Mouse (Mus musculus) cerebellum, adult 2 months (tissue): Measurements from ENCODE around the gene Gm10031.

Source experiments
- CTCF ChIP-seq: fragments of 200-500 bp; IDR thresholded peaks from 2 replicates; pipeline ENCODE4 v1.5.1; 2011; ENCODE audit warnings: low read depth, mild to moderate bottlenecking, control low read depth, low read length, moderate library complexity, borderline replicate concordance; ENCODE audit not compliant: insufficient read depth
- POLR2A ChIP-seq: fragments of 200-500 bp; IDR thresholded peaks from 2 replicates; pipeline ENCODE4 v1.6.1; 2011; ENCODE audit warnings: low read length, control low read depth, borderline replicate concordance; ENCODE audit not compliant: insufficient read depth

DNA sequence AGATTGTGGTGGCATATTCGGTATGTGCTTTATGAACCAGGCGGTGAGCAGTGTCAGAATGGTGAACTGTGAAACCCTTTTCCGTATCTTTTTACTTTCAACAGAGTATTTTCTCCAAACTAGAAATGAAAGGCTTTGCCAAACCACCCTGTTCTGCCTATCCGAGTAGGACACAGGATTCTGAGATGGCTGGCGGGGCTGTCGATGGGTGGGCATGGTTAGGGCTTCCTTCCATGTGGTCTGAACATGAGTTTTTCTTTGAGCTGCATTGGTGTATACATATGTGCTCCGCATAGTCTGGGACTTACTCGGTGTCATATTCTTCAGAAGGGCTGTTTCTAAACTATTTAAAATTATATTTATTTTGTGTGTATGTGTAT, 35.8 kb downstream of the Gm10031 start:
- TF ChIP-seq CTCF = no peak
- no peak for TF ChIP-seq POLR2A
